Mouse (Mus musculus) cerebellum, adult (tissue): ENCODE results near the gene Ttyh2.
"Not testable (repeated sequence)": the region's sequence is repeated elsewhere in the genome, so short reads cannot be mapped to it uniquely, and the experiment has no call there.

ENCODE experiments used
- ATAC-seq: cut with Nextera tagmentation; 2 replicates; pipeline ENCODE4 v1.9.2; 2017; ENCODE audit warnings: mild to moderate bottlenecking, moderate library complexity, mixed read lengths; ENCODE audit not compliant: insufficient number of reproducible peaks, low FRiP score, low TSS enrichment

The Ttyh2 gene

DNA sequence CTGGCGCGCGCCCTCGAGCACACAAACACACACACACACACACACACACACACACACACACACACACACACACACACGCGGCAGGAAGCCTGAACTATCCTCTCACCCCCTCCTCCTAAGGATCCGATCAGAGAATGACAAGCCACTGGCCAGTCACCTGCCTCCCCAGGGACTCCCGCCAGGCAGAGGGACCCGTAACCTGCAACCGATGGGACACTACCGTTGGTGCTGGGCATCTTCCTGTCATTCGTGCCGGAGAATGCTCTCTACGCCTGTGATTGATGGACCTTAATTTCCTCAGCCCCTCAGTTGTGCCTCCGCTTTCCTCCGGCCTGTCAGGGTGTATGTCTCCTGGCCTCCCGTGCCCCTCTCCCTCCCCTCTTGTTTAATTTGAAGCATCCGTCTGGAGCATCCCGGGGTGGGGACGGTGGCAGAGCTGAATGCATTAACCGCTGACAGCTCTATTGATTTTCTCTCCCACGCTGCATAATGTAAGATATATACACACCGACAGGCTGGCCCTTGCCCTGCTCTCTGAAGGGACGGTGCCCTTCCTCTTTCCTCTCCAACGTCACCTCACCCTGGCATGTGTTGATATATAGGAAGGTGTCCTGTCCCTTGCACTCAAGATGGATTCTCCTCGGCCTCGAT lies 18.1 kb upstream of the Ttyh2 start:
- no peak for ATAC-seq

DNA sequence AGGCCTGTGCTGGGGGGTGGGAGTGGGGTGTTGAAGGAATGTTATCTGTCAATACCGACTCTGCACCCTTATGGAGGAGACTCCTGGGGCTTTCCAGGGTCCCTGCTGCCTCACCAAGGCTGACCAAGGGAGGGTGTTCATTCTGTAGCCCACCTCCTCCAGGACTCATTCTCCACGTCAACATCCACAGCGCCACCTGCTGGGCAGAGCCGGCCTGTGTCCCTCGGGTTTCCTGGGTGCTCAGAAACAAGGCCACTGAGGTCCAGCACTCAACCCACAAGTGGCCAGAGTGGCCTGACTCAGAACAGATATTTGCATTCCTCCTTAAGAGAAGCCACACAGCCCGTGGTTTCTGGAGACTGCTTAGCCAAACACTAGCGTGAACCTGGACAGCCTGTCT lies 17.5 kb upstream of the Ttyh2 start:
- no peak for ATAC-seq

DNA sequence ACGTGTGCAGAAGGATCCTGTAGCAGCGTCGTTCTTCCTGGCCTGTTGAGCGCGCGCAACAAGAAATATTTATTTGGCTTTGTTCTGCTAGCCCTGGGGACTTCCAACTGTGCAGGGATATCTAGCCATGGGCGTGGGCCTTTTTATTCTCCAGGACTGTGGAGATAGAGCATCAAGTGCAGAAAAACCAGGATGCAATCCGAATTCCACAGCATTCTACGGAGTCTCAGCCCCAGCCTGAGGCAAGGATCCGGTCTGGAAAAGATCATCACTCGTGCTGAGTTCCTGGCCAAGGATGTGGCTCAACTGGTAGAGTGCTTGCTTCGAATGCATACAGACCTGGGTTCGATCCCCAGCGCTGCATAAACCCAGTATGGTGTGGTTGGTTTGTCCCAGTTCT lies 13.1 kb upstream of the Ttyh2 start:
- no peak for ATAC-seq

DNA sequence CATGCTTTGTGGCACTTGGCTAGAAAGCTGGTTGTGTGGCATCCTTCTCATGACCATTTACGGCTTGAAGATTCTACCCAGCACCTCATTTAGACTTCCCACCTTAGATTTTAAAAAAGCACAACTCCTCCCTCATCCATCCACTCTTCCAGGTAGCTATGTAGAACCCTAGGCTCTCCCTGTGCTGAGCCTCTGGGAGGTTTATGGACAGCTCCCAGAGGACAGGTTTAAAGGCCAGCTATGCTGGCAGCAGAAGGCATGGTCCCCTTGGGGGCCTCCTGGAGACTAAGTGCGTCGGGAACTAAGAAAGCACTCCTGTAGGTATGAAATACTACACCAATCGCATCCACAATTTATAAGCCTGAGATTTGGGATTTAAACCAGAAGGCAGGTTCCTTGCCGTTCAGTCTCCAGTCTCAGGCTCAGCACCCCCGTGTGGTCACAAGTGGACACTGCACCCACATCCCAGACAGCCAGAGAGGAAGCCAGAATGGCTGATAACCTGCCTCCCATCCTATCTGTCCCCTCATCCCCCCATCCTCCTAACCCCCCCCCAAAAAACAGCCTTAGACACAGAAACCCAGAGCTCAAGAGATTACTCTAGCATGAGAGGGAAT lies 12.4 kb upstream of the Ttyh2 start:
- 0 out of 2 replicates have a peak, but pooled peaks have one; percentile 31 for ATAC-seq

DNA sequence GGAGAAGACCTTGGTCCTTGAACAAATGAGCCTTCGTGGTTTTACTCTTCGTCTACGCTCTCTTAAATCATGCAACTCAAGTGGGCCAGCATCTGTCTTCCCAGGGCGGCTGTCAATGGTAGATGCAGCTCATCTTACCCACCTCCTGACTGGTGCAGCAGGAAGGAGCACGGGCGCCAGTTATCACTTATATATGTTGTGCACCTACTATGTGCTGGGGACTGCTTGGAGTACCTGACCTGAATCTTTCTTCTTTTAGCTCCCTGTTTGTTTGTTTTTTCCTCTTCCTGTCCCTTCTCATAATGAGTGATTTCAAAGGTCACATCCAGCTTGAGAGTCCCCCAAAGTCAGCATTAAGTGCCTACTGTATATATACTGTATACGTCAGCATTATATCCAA lies 11.1 kb upstream of the Ttyh2 start:
- no peak for ATAC-seq

DNA sequence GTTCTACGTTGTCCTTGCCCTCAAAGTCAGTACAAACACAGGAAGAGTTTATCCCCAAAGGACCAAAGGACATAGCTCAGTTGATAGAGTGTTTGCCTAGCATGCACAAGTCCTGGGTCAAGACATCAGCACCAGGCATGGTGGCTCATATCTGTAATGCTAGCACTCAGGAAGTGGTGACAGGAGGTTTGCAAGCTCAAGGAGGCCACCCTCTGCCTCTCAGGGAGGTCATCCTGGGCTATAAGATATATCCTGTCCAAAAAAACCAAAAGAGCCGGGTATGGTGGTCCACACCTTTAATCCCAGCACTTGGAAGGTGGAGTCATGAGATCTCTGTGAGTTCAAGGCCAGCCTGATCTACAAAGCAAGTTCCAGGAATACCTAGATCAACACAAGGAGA lies 9.8 kb upstream of the Ttyh2 start:
- ATAC-seq, result no peak

DNA sequence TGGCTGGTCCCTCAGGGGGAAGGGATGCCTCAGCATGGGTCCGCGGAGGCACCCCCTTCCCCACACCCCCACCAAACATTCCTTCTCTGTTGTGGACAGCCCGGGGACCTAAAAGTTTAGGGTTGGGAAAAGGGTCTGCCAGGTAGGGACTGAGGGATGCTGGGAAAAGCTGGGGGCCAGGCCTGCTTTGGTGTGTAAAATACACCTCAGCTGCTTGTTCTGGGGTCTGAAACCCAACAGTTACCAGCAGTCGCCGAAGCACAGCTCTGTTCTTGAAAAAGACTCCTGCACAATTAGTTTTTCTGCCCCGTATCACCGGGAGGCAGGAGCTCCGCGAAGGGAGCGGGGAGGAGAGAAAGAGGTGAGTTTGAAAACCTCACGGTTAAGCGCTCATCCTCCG lies 8.4 kb upstream of the Ttyh2 start:
- ATAC-seq, result no peak

DNA sequence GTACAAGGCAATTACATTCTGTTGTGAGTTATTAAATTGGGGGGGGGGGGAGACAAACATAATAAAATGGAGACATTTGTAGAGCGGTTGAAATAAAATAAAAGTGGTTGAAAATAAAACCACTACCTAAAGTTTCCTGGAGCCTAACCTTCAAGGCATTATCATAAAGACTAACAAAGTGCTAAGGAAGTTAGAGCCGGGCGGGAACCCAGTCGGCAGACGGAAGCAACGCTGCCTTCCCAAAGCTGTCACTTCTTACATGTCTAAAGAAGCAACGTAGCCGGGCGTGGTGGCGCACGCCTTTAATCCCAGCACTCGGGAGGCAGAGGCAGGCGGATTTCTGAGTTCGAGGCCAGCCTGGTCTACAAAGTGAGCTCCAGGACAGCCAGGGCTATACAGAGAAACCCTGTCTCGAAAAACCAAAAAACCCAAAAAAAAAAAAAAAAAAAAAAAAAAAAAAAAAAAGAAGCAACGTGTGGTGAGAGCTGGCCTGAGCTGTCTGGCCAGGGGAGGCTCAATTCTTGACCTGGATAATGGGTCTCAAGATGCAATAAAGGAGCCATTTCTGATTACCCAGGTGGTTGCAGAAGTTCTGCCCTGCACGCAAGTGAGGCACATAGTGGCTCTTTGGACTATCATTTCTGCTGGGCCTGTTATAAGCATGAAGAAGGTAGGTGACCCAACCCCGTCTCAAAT lies 7.8 kb upstream of the Ttyh2 start:
- no peak for ATAC-seq

DNA sequence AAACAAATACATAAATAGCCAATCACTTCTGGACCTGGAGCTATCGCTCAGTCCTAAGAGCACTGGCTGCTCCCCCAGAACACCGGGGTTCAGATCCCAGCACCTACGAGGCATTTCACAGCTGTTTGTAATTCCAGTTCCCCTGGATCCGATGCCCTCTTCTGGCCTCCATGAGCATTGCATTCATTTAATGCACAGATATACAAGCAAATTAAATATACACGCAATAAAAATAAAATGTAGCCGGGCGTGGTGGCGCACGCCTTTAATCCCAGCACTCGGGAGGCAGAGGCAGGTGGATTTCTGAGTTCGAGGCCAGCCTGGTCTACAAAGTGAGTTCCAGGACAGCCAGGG lies 7.3 kb upstream of the Ttyh2 start:
- ATAC-seq, result not testable (repeated sequence)

DNA sequence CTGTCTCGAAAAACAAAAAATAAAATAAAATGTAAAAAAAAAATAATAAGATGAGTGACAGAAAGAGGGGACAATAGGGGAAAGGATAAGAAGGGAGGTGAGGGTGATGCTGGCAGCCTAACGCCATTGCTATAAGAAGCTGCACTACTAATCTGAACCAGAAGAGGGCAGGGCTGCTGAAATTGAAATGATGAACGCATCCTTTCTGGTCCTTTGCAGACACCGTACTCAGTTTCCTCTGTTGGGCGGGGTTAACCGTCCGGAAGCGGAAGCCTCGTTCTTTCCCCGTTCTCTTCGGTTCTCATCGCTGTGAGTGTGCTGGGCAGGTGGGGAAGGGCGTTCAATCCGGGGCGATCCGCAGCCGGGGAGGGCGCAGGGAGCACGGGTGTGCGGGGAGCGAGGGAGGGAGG lies 6.9 kb upstream of the Ttyh2 start, which contains the start of gene Rpl38:
TSS of gene Rpl38 (plus strand) at position 224 of the 410 bp plus-strand sequence.
- ATAC-seq, result peak; percentile 77

DNA sequence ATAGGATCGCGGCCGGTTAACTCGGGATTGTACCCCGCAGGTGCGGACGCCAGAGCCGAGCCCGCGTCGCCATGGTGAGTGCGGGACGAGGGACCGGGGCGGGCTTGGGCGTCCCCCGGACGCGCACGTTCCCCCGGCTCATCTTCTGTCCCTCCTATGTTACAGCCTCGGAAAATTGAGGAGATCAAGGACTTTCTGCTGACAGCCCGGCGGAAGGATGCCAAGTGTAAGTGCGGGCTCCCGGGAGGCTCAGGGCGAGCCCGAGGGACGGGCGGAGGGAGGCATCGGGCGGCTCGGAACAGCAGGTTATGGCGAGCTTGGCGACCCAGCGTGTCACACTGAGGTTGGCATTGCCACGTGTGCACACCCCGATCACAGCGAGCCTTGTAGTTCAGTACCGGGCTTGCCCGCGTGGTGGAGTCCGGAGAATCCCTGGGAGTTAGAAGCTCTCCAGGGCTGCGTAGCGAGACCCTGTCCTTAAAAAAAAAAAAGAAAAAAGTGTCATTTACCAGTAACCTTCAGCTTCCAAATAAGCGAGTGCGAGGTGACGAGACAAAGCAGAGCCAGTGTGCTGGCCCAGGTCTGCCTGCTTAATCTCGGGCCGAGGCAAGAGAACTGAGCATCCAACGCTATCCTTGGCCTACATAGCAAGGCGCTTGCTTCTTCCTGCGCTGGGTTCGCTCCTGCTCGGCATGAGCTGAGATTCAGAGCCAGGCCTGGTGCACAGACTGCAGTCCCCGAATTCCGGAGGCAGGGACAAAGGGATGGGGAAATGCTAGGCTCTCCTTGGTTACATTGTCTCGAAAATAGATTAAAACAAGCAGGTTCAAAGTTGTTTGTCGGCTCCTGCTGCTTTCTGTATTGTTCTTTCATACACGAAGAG lies 6.2 kb upstream of the Ttyh2 start:
- peak; percentile 50 for ATAC-seq

DNA sequence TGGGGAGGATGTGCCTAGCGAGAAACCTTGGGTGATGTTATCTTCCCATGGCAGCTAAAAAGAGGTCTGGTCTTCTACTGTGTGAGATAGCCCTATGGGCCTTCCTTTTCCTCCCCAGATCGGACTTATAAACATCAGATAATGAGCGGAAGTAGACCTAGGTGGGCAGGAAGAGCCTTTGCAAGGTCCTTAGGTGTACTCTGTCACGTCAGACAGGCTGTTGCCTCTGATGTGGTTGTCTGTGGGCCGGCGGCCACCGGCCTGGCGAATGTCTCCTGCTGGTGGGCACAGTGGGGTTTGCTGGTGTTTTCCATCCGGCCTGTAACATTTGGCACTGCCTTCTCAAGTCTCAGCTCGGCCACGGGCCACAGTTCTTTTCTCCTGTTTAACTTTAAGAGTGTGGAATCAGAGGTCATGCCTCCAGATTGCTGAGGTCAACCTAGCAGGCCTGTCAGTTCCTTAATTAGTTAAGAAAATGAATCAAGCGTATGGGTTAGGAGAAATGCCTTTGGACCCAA lies 5.5 kb upstream of the Ttyh2 start:
- ATAC-seq, result no peak

DNA sequence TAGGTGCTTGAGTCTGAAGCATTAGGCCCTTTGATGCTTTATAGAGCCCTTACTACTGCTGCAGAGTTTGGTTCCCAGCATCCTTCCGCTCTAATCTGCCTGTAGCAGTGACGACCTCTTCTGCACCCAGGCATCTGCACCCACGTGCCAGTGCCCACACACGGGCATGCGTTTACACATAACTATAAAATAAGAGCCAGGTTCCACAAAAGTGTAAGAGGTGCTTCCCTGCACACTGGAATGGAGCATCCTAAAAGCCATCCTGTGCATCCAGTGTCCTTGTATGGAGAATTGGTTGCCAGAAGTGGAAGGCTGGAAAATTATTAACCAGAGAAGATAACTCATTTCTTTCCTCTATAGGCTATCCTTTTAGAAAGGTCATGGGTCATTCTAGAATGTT lies 4.1 kb upstream of the Ttyh2 start:
- ATAC-seq, result no peak

DNA sequence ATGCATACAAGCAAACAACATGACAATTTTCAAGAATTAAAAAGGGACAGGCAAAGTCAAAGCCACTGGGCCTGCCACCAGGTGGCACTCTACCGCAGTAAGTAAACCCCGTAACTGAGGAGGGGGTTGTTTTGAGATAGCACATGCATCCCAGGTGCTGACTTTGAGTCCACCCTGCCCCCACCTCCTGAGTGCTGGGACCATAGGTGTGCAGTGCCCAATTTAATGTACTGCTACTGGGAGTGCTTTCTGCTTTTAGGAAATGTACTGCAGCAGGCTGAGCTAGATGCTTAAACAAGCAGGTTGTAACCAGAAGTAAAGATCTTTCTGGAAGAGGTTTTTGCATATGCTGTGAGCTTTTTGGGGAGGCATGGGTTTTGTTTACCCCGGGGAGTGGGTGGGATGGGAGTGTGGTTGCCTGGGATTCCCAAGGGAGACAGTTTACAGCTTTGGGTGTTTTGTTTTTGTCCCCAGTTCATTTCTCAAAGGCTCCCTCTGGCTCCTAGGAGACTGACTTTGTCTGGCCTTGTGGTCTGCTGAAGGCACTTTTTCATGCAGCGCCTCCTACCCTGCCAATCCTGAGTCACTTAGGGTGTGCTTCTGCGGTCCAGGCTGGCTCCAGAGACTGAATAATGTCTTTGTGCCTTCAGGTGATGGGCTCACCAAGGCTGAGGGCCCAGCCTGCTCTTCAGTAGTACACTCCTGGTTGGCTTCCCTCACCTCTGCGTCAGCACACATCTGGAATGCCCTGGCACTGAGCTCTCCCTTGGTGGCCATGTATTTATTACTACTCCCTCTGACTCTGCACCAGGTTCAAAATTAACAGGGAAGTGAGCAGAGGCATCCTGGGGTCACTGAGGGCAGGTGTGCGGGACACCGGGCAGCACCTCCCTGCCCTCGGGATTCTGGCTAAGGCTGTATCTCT lies 2.2 kb upstream of the Ttyh2 start:
- no peak for ATAC-seq

DNA sequence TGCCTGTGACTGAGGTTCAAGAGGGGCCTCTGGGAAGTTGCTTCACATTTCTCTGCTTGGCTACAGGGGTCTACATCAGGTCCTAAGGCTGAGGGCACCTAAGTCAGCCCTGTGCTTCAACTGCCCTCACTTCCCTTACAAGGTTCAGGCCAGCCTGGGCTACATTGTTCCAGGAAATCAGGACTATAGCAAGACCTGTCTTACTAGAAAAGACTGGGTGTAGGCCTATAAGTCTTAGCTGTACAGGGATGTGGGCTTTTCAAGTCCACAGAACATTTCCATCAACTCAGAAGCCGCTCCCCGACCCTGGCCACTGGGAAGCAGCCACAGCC lies 1.5 kb upstream of the Ttyh2 start:
- no peak for ATAC-seq

DNA sequence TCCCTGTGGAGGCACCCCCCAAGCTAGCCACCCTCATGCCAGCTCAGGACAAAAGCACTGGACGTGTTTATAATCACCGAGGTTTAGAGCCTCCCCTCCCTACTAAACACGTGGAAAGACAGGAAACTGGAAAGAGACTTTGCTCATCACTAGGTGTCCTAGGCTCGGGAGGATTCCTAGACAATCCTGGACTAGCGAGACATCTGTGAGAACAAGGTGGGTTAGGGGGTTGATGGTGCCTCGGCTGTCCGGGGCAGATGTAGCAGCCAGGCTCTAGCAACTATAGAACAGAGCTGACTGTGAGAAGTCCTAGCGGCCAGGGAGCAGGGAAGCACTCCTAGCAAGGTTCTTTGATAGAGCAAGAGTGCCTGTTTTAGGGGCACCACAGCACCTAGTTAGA lies 1.1 kb upstream of the Ttyh2 start:
- no peak for ATAC-seq

DNA sequence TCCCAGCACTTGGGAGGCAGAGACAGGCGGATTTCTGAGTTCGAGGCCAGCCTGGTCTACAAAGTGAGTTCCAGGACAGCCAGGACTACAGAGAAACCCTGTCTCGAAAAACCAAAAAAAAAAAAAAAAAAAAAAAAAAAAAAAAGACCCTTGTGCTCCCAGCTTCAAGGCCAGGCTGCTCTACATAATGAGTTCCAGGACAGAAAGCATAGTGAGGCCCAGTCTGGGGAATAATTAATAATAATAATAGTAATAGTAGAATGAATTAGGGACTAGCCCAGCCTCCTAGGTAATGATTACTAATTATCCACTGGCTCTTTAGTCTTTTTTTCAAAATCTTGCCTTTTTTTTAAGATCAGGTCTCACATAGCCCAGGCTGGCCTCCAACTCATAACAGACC lies 435 bp upstream of the Ttyh2 start:
- ATAC-seq, result not testable (repeated sequence)

DNA sequence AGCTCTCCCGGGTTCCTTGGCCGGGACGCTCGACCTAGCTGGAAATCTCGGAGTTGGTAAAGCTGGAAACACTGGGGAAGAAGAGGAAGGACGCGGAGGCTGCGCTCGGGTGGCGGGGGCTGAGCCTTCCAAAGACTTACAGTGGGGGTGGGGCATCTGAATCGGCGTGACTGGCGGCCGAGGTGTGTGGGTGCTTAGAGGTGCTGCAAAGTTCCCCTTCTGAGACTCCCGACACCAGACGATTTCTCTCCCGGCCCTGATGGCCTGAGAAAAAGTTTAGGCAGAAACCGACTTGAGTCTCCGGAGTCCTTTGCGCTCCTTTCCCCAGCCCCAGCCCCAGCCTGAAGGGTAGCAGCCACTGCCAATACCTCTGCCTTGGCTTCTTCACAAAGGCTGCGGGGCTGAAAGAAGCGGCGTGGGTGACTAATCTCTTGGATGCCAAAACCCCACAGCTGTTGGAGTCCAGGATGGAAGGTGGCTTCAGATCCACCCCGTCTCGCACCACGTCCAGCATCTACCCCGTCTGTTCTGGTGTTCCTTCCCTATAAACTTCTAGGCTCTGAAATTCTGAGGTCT lies 683 bp downstream of the Ttyh2 start:
- 0 out of 2 replicates have a peak, but pooled peaks have one; percentile 2 for ATAC-seq

DNA sequence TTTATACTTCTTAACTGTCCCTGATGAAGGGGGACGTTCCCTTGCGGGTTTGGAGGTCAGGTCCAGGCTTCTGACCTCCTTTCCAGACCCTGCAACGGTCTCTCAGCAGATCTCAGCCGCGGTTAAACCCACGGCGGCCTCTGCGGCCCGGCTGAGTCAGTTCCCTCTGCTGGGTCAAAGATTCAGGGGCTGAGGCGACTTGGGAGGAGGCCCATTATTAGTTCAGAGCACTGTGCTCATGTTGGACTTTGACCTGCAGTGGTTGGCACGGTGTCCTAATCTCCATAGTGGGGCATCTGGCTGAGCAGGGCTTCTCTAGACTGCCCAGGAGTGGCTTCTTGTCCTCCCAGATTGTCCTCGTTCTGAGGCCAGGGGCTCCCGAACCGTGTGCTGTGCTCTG lies 1.2 kb downstream of the Ttyh2 start:
- ATAC-seq, result no peak
